Mouse (Mus musculus) hindbrain, embryonic 14.5 days (tissue): ENCODE measurements around the gene Tcp11l1. TPM values are rescaled to one million over a fixed set of nuclear protein-coding genes. Genes with fewer than 3 reads are reported as not detected.

Experiments
- ATAC-seq: fragments of 200-750 bp; cut with Nextera tagmentation; 2 replicates; pipeline ENCODE4 v1.8.0; 2017; ENCODE audit warnings: moderate number of reproducible peaks, mild to moderate bottlenecking, moderate TSS enrichment, moderate library complexity; ENCODE audit not compliant: low FRiP score
- DNase-seq: peaks from one replicate; pipeline ENCODE4 v3.0.0-alpha.2; 2015; ENCODE audit warnings: low spot score
- H3K27ac ChIP-seq: fragments of 300-500 bp; sonication (generic); 2 replicates; pipeline ENCODE4 v1.5.1; 2014; ENCODE audit warnings: mild to moderate bottlenecking, moderate library complexity
- H3K27me3 ChIP-seq: fragments of 300-500 bp; sonication (generic); 2 replicates; pipeline ENCODE4 v1.6.1; 2014; ENCODE audit warnings: mild to moderate bottlenecking, low read length, mixed read lengths; ENCODE audit not compliant: control insufficient read depth, insufficient read depth
- H3K36me3 ChIP-seq: fragments of 300-500 bp; sonication (generic); replicated peaks from 2 replicates; pipeline ENCODE4 v1.6.1; 2014; ENCODE audit not compliant: control insufficient read depth, insufficient read depth
- H3K4me1 ChIP-seq: fragments of 300-500 bp; sonication (generic); replicated peaks from 2 replicates; pipeline ENCODE4 v1.6.1; 2014; ENCODE audit warnings: antibody characterized with exemption, low read length, mixed read lengths; ENCODE audit not compliant: control insufficient read depth, insufficient read depth
- H3K4me2 ChIP-seq: fragments of 300-500 bp; sonication (generic); replicated peaks from 2 replicates; pipeline ENCODE4 v1.6.1; 2014; ENCODE audit warnings: mild to moderate bottlenecking, moderate library complexity
- H3K4me3 ChIP-seq: fragments of 300-500 bp; sonication (generic); replicated peaks from 2 replicates; pipeline ENCODE4 v1.5.1; 2014; ENCODE audit warnings: mild to moderate bottlenecking, low read length
- H3K9ac ChIP-seq: fragments of 300-500 bp; sonication (generic); 2 replicates; pipeline ENCODE4 v1.6.1; 2014
- H3K9me3 ChIP-seq: fragments of 300-500 bp; sonication (generic); 2 replicates; pipeline ENCODE4 v1.6.1; 2016; ENCODE audit warnings: low read length; ENCODE audit not compliant: control insufficient read depth
- WGBS: fragments of 180-500 bp; shearing (Covaris S2); extraction: QIAGEN DNeasy Blood & Tissue Kit; methylation state at CpG from one replicate; pipeline ENCODE4 v1.1.7; 2014; 5-methylcytosine and 5-hydroxymethylcytosine counted together
- polyA plus RNA-seq: library from polyadenylated mRNA; unstranded; fragments of >200 nt; fragmentation: Nextera tagmentation; extraction: Ambion mirVana; gene quantifications from 2 replicates; pipeline ENCODE4 v1.2.1, GENCODE M21; 2014

Gene Tcp11l1
- polyA plus RNA-seq, 1 experiment from 2014 or later: 71.0 TPM

DNA sequence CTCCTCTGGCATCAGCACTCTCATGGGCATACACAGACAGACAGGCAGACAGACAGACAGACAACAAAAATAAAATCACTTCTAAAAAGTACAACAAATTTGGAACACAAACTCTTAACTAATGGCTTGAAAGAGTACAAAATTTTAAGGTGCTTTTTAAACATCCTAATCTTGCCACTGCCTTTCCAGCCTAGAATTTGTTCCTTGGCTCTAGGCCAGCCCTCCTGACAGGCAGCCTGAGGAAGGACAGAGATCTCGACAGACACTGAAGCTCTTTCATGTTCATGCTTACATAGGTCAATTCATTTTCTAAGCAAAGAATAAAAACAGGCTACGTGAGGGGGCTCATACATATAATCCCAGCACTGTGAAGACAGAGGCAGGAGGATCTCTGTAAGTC lies 19.4 kb downstream of the Tcp11l1 start:
- no peak for ATAC-seq
- Histone ChIP-seq H3K4me1 (no peaks in the 10 kb centered on the region), H3K27ac (no peak overlapping the region), H3K9me3 (no peaks in the 10 kb centered on the region), H3K4me3 (no peak overlapping the region), H3K4me2 (no peak overlapping the region), H3K9ac (no peak overlapping the region), H3K27me3 (no peaks in the 10 kb centered on the region), H3K36me3 (peaks cover 10% of the 10 kb centered on the region)
- WGBS: 65% methylated on average over 2 of the region's 2 CpGs
- no peak for DNase-seq

DNA sequence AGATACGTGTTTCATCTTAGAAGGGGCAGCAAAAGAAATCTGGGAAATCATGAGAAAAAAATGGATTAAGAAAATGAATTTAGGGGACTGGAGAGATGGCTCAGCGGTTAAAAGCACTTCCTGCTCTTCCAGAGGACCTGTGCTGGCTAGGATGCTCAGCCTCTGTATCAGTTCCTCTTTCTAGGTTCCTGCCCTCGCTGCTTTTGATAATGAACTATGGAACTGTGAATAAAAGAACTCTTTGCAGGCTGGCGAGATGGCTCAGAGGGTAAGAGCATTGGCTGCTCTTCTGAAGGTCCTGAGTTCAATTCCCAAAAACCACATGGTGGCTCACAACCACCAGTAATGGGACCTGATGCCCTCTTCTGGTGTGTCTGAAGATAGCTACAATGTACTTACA lies 21.2 kb downstream of the Tcp11l1 start:
- DNase-seq (no peak), ATAC-seq (no peak)
- no peak overlapping the region for H3K27ac ChIP-seq
- no peak overlapping the region for H3K4me2 ChIP-seq
- peaks cover 6% of the 10 kb centered on the region; the same call in 1 of the 2 replicates for H3K36me3 ChIP-seq
- 82% methylated on average over 4 of the region's 4 CpGs for WGBS
- H3K9me3 ChIP-seq: no peaks in the 10 kb centered on the region
- H3K27me3 ChIP-seq: no peaks in the 10 kb centered on the region
- no peak overlapping the region for H3K9ac ChIP-seq
- H3K4me1 ChIP-seq: no peaks in the 10 kb centered on the region
- H3K4me3 ChIP-seq: no peak overlapping the region

DNA sequence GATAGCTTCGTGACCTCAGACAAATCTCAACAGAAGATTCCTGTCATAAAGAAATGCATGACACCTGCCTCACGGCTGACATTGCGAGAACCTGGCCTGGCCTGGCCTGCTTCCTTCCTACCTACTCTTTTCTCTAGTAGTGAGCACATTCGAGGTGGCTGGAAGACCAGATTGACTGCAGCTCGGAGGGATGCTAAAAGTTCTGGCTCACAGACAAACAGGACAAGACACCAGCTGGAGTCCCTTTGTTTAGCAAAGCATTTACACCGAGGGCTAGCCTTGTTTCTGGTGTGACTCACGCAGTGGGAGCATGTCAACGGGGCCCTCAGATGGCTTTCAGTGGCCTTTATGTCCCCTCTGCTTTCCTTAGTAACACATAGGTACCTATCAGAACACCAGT lies 23.2 kb downstream of the Tcp11l1 start:
- Histone ChIP-seq H3K4me1 (no peaks in the 10 kb centered on the region), H3K4me2 (no peak overlapping the region), H3K27me3 (no peaks in the 10 kb centered on the region), H3K4me3 (no peak overlapping the region), H3K36me3 (peaks cover 20% of the 10 kb centered on the region), H3K9ac (no peak overlapping the region), H3K27ac (no peak overlapping the region), H3K9me3 (no peaks in the 10 kb centered on the region)
- DNase-seq (no peak), ATAC-seq (no peak)
- 64% methylated on average over 8 of the region's 8 CpGs for WGBS

DNA sequence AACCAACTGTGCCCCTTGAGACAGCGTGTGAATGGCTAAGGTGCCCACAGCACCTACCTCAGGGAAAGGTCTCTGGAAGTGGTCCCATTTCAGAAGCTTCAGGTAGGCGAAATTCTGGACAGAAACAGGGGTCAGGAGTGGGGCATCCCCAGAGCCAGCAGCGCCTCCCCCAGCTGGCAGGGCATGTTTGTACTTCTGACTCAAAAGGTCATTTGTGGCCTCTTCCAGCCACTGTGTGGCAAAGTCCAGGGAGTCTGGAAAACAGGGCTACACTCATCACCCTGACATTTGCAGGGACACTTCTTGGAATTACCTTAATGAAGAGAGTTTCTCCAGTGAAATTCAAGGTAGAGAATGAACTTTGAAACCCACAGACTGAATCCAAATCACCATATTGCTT lies 23.6 kb downstream of the Tcp11l1 start:
- H3K9ac ChIP-seq: no peak overlapping the region
- 82% methylated on average over 3 of the region's 3 CpGs for WGBS
- H3K4me2 ChIP-seq: no peak overlapping the region
- no peak for ATAC-seq
- H3K4me1 ChIP-seq: no peaks in the 10 kb centered on the region
- H3K36me3 ChIP-seq: peaks cover 24% of the 10 kb centered on the region
- H3K27me3 ChIP-seq: no peaks in the 10 kb centered on the region
- H3K27ac ChIP-seq: no peak overlapping the region
- no peak overlapping the region for H3K4me3 ChIP-seq
- DNase-seq: no peak
- no peaks in the 10 kb centered on the region for H3K9me3 ChIP-seq

DNA sequence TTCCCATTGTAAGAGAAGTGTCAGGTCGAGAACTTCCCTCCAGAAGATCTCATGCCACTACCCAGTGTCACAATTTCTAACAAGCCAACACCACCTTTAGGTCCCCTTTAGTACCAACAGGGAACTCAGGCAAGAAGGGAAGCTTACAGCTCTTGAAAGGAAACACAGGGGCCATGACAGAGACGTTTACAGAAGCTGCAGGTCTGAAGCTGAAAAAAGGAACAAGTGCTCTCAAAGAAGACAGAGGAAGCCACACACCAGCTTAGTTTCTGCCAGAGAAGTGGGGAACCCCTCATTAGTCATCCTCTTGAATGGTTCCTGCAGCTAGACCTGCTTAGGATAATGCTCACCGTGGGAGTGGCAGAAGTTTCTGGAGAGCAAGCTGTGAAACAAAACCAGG lies 24.7 kb downstream of the Tcp11l1 start:
- Histone ChIP-seq H3K27ac (no peak overlapping the region), H3K4me3 (no peak overlapping the region), H3K4me1 (no peaks in the 10 kb centered on the region), H3K9me3 (no peaks in the 10 kb centered on the region), H3K4me2 (no peak overlapping the region), H3K27me3 (no peaks in the 10 kb centered on the region), H3K9ac (no peak overlapping the region), H3K36me3 (peaks cover 35% of the 10 kb centered on the region)
- WGBS: 74% methylated on average over 3 of the region's 3 CpGs
- DNase-seq (no peak), ATAC-seq (no peak)

DNA sequence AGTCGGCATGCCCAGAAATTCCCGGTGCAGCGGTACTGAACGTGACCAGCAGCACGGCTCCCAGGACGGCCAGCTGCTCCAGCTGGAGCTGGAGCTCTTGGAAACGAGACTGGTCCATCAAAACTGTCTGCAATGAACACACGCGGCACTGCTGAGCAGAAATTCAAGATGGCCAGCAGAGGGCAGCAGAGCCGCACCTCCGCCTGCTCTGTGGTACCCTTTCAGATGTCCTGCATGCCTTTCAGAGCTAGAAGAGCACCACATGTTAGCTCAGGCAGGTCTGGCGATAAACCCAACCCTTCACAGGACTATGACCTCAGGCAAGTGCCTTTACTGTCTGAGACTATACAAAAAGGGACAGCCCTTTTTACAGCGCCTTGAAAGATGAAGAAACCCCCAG lies 26.6 kb downstream of the Tcp11l1 start:
- no peak overlapping the region for H3K4me2 ChIP-seq
- H3K4me3 ChIP-seq: no peak overlapping the region
- H3K36me3 ChIP-seq: peaks cover 53% of the 10 kb centered on the region
- peak; percentile 92 for ATAC-seq
- no peak overlapping the region for H3K9ac ChIP-seq
- WGBS: 8% methylated on average over 13 of the region's 13 CpGs
- peak; percentile 92 for DNase-seq
- H3K9me3 ChIP-seq: no peaks in the 10 kb centered on the region
- H3K4me1 ChIP-seq: no peaks in the 10 kb centered on the region
- H3K27me3 ChIP-seq: no peaks in the 10 kb centered on the region
- no peak overlapping the region for H3K27ac ChIP-seq

DNA sequence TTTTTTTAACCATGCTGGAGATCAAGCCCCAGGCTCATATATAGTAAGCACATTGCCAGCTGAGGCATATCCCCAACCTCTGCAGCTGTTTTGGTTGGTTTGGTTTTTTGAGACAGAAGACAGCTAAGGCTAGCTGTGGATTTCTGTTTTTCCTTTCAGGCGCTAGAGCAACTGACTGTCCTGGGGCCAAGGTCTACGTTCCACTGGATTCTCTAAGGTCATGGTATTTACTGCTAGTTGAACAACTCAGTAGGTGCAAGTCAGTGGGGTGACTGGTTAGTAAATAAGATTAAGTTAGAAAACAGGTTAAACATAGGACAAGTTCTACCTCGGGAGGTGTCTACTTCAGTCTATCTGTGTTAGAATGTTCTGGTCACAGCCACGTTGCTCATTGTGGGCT lies 27.2 kb downstream of the Tcp11l1 start:
- Histone ChIP-seq H3K4me1 (no peaks in the 10 kb centered on the region), H3K27ac (no peak overlapping the region), H3K36me3 (peaks cover 56% of the 10 kb centered on the region), H3K4me3 (no peak overlapping the region), H3K9ac (no peak overlapping the region), H3K4me2 (no peak overlapping the region), H3K27me3 (no peaks in the 10 kb centered on the region), H3K9me3 (no peaks in the 10 kb centered on the region)
- 93% methylated on average over 4 of the region's 4 CpGs for WGBS
- DNase-seq: no peak
- no peak for ATAC-seq

DNA sequence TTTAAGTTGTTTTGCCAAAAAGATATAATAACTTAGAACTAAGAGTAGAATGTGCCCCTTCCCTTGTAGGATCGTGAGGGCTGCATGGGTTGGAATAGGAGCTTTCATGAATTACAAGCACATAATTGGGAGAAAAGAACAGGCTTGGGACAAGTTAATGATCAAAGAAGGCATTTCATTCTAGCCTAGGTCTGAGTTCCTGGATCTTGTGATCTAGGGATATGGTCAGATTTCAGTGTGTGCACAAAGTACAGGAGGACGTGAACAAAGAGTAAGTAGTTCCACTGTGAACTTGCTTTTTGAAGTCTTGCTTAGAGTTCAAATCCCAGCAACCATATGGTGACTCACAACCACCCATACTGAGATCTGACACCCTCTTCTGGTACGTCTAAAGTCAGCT lies 34.6 kb downstream of the Tcp11l1 start:
- Histone ChIP-seq H3K9ac (no peak overlapping the region), H3K4me3 (no peak overlapping the region), H3K27me3 (no peaks in the 10 kb centered on the region), H3K9me3 (no peaks in the 10 kb centered on the region), H3K4me1 (no peaks in the 10 kb centered on the region), H3K36me3 (peaks cover 43% of the 10 kb centered on the region), H3K27ac (no peak overlapping the region), H3K4me2 (no peak overlapping the region)
- DNase-seq: no peak
- 90% methylated on average over 3 of the region's 3 CpGs for WGBS
- ATAC-seq: no peak

DNA sequence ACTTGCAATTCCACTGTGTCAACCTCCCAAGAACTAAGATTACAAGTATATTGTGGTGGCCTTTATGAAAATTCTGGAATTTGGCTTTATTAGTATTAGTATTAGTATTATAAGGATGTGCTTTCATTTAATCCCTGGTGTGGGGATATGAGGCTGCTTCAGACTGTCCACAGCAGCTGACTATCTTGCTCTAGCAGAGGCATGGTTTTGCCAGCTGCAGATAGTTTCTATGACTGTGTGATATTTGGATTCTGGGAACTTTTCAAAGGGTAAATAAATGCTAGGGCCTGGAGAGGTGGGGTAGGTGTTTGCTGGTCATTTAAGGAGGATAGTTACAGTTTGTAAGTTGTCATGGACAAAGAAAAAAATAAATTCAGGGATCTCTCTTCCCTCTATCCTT lies 40.2 kb downstream of the Tcp11l1 start:
- no peak for ATAC-seq
- Histone ChIP-seq H3K4me3 (no peak overlapping the region), H3K9me3 (no peaks in the 10 kb centered on the region), H3K27ac (no peak overlapping the region), H3K4me1 (no peaks in the 10 kb centered on the region), H3K9ac (no peak overlapping the region), H3K4me2 (no peak overlapping the region), H3K27me3 (no peaks in the 10 kb centered on the region), H3K36me3 (peaks cover 18% of the 10 kb centered on the region; the same call in 1 of the 2 replicates)
- DNase-seq: no peak

DNA sequence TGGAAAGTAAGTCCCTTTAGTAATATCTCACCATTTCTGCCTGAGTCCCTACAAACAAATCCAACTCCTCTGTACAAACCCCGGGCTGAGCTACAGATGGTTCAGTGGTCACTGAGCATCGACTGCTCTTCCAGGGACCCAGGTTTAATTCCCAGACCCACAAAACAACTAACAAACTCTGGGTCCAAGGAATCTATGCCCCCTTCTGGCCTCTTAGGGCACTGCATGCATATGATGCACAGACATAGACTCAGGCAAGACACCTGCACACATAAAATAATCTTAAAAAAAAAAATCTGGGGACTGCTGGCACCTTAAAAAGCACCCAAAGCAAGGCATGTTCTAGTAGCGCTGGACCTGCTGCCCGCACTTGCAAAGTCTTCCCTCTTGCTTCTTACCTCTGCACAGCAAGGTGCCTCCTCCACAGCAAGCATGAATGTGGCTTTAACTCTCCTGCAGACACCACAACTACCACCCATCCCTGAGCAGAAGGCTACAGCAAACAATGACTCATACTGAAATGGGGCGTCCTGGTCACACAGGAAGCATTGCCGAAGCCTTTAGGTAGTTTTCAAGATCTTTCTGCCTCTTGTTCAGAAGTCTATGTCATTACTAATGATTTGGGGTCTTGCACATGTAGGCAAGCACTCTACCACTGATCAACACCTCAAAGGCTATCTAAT lies 42.7 kb downstream of the Tcp11l1 start:
- WGBS: 93% methylated on average over 6 of the region's 6 CpGs
- no peak for ATAC-seq

More for the DNA sequence above, 42.7 kb downstream of the Tcp11l1 start:
- no peak overlapping the region for H3K9ac ChIP-seq
- H3K4me1 ChIP-seq: no peaks in the 10 kb centered on the region
- H3K27ac ChIP-seq: no peak overlapping the region
- no peak for DNase-seq
- H3K4me2 ChIP-seq: no peak overlapping the region
- peaks cover 42% of the 10 kb centered on the region for H3K36me3 ChIP-seq
- H3K27me3 ChIP-seq: no peaks in the 10 kb centered on the region
- H3K9me3 ChIP-seq: no peaks in the 10 kb centered on the region
- H3K4me3 ChIP-seq: no peak overlapping the region
